Mouse (Mus musculus) telencephalon, adult 2 months (tissue): ENCODE results near the gene Hectd1.

Experiments used
- DNase-seq: peaks from one replicate; pipeline ENCODE4 v3.0.0-alpha.2; 2011; ENCODE audit warnings: low read depth, low spot score

Gene Hectd1

DNA sequence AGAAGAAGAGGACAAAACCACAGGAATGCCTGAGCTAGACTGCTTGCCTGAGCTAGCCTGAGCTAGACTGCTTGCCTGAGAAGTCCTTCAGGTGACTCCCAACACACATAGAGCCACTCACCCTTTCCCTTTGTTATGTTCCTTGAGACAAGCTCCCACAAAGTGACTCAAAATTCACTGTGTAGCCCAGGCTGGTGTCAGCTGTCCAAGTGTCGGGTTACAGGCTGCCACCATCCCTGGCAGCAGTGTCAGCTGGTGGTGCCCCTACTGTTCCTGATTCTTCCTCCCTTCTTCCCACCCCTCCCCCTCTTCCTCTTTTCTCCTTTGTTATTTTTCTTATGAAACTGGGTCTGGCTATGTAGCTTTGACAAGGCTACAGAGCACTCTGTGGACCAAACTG is 125.5 kb downstream of the Hectd1 start:
- no peak for DNase-seq

DNA sequence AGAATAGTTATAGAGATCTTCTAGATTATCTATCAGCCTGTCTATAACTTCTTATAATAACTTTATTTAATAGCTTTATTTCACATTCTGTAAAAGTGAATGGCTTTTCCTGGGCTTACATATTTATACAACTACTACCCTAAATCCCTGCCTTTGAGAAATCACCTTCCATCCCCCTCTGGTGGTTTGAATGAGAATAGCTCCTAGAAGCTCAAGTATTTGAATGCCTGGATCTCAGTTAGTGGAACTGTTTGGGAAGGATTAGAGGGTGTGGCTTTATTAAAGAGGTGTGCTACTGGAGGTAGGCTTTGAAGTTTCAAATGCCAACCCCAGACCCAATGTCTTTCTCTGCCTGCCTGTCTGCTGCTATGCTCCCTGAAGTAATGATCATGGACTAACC is 127.6 kb downstream of the Hectd1 start:
- DNase-seq: no peak

DNA sequence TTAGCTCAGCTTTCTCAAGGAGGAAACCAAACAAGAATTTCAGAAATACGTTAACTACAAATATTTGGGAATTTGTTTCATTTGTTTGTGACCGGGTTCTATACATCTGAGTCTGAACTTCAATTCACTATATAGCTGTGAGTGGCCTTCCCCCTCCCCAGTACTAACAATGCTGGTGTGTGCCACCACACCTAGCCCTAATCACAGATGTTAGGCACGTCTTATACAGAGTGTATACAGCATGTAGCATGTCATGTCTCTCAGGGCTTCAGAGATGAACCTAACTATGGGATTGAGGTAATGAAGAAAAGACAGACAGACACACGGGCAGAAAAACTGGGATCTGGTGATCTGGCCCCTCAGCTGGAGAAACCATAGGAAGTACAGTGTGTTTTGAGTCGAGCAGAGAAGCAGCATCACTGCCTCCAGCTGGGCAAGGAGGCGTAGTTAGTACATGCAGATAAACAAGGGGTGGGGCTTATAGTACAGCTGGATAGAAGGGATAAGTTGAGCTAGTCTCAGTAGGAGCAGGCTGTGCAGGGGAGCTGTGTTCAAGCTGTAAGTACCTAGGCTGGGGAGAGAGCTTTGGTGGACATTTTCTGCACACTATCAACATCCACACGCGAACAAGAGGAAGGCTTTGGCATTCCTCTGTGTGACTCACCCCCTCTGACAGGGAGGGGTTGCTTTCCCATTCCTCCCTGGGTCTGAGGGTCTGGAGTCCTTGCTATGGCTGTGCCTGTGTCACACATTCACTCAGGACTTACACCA is 129.5 kb downstream of the Hectd1 start:
- no peak for DNase-seq

DNA sequence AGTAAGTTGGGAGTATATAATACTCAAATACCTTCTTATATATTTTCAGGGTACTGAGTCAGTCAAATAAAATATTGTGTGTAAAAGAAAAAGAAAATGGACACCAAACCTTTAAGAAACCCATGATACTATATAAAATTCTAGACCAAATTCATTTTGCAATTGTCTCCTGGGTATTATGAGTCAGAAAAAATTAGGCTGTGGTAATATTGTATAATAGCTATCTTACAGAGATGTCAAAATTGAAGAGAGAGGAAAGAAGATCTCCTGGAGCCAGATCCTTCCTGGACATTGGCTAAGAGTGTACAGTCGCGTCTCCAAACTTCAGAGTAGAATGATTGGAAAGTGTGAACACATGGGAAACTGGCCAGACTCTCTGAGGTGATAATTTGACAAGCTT is 133.2 kb downstream of the Hectd1 start:
- DNase-seq: no peak

DNA sequence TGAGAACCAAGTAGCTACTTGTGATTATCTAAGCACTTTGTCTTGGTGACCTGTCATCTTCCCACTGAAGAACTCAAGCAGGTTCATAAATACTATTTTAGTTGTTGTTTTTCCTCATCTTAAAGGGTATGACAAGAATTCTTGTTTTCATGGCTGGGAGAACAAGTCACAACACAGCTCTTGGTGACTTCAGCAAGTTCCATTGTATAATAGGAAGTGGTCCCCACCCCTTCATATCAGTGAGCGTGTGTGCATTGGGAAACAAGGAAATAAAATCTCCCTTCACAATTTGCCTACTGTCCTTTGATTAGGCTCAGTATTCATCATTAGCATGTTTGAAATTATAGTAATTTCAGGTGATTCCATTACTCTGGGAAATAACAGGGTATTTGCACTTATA is 134.4 kb downstream of the Hectd1 start:
- no peak for DNase-seq

DNA sequence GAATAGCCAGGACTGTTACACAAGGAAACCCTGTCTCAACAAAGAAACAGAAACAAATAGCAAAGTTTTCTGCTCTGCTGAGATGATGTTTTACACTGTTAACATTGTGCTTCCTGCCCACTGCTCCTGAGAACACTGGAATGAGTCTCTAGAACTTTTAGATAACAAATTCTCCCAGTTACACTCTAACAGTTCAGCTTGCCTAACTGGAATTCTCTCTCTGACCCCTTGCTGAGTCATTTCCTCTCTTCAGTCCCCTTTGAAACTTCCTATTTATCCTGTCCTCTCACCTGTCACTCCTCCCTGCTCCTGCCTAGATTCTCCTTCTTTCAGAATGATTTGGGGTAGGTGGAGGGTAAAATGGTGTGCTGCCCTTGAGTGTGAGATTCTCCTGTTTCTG is 135.2 kb downstream of the Hectd1 start:
- DNase-seq: no peak
